Mouse (Mus musculus) midbrain, embryonic 13.5 days (tissue): Measurements from ENCODE around the gene Serp1. TPM values are rescaled to one million over a fixed set of nuclear protein-coding genes. Genes with fewer than 3 reads are reported as not detected.

Experiments
- ATAC-seq: fragments of 200-750 bp; cut with Nextera tagmentation; 2 replicates; pipeline ENCODE4 v1.8.0; 2017; ENCODE audit warnings: mild to moderate bottlenecking, moderate TSS enrichment, moderate library complexity
- H3K27ac ChIP-seq: fragments of 300-500 bp; sonication (generic); 2 replicates; pipeline ENCODE4 v1.5.1; 2015; ENCODE audit warnings: inconsistent platforms, mild to moderate bottlenecking, moderate library complexity
- H3K27me3 ChIP-seq: fragments of 300-500 bp; sonication (generic); 2 replicates; pipeline ENCODE4 v1.6.1; 2015; ENCODE audit warnings: mild to moderate bottlenecking, inconsistent platforms
- H3K36me3 ChIP-seq: fragments of 300-500 bp; sonication (generic); 2 replicates; pipeline ENCODE4 v1.6.1; 2015; ENCODE audit warnings: mild to moderate bottlenecking, inconsistent platforms
- H3K4me1 ChIP-seq: fragments of 300-500 bp; sonication (generic); replicated peaks from 2 replicates; pipeline ENCODE4 v1.6.1; 2015; ENCODE audit warnings: inconsistent platforms
- H3K4me2 ChIP-seq: fragments of 300-500 bp; sonication (generic); replicated peaks from 2 replicates; pipeline ENCODE4 v1.6.1; 2015; ENCODE audit warnings: moderate library complexity, mild to moderate bottlenecking, inconsistent platforms
- H3K4me3 ChIP-seq: fragments of 300-500 bp; sonication (generic); replicated peaks from 2 replicates; pipeline ENCODE4 v1.5.1; 2015; ENCODE audit warnings: mild to moderate bottlenecking, inconsistent platforms
- H3K9ac ChIP-seq: fragments of 300-500 bp; sonication (generic); replicated peaks from 2 replicates; pipeline ENCODE4 v1.6.1; 2015; ENCODE audit warnings: mild to moderate bottlenecking, inconsistent platforms
- H3K9me3 ChIP-seq: fragments of 300-500 bp; sonication (generic); 2 replicates; pipeline ENCODE4 v1.6.1; 2016; ENCODE audit warnings: mild to moderate bottlenecking, inconsistent platforms
- WGBS: fragments of 180-500 bp; shearing (Covaris S2); methylation state at CpG from one replicate; pipeline ENCODE4 v1.1.7; 2015; 5-methylcytosine and 5-hydroxymethylcytosine counted together
- polyA plus RNA-seq: library from polyadenylated mRNA; unstranded; fragments of >200 nt; fragmentation: Nextera tagmentation; extraction: Ambion mirVana; gene quantifications from 2 replicates; pipeline ENCODE4 v1.2.1, GENCODE M21; 2015

Serp1 gene
- polyA plus RNA-seq, 1 experiment from 2014 or later = 75.3 TPM

GRCm38 (mm10) chr3:58520286-58520685 lies 5.4 kb downstream of the Serp1 start:
- WGBS = 93% methylated on average over 6 of the region's 6 CpGs
- H3K9ac ChIP-seq = no peak overlapping the region
- H3K36me3 ChIP-seq = peaks cover 22% of the 10 kb centered on the region
- H3K9me3 ChIP-seq = no peaks in the 10 kb centered on the region
- H3K4me2 ChIP-seq = no peak overlapping the region
- ATAC-seq = no peak
- no peak overlapping the region for H3K4me3 ChIP-seq
- H3K27me3 ChIP-seq = no peaks in the 10 kb centered on the region
- peaks cover 14% of the 10 kb centered on the region for H3K4me1 ChIP-seq
- H3K27ac ChIP-seq = no peak overlapping the region

DNA sequence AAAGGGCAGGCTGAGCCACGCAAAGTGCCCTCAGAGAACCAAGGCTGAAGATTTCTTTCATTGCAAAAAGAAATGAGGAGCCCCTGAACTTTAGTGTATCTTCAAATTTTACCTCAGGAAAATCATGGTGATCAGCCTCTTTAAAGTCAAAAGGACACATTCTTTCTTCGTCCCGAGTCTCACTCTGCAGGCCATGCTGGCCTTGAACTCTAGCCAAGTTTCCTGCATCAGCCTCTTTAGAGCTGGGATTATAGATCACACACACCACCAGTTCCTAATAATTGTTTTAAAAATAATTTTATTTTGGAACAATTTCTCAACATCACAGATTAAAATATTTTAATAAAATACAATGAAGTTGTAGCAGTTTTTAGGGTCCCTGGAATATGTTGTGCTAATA lies 6.2 kb downstream of the Serp1 start:
- 78% methylated on average over 3 of the region's 3 CpGs for WGBS
- Histone ChIP-seq H3K9me3 (no peaks in the 10 kb centered on the region), H3K36me3 (peaks cover 22% of the 10 kb centered on the region), H3K4me2 (no peak overlapping the region), H3K9ac (no peak overlapping the region), H3K4me1 (peaks cover 11% of the 10 kb centered on the region), H3K27ac (no peak overlapping the region), H3K4me3 (no peak overlapping the region), H3K27me3 (no peaks in the 10 kb centered on the region)
- ATAC-seq = no peak

GRCm38 (mm10) chr3:58518962-58519361 lies 6.7 kb downstream of the Serp1 start:
- no peak overlapping the region for H3K4me2 ChIP-seq
- peaks cover 5% of the 10 kb centered on the region for H3K4me1 ChIP-seq
- H3K9ac ChIP-seq = no peak overlapping the region
- H3K9me3 ChIP-seq = no peaks in the 10 kb centered on the region
- H3K27me3 ChIP-seq = no peaks in the 10 kb centered on the region
- peaks cover 22% of the 10 kb centered on the region for H3K36me3 ChIP-seq
- H3K27ac ChIP-seq = no peak overlapping the region
- 92% methylated on average over 2 of the region's 2 CpGs for WGBS
- no peak for ATAC-seq
- no peak overlapping the region for H3K4me3 ChIP-seq

DNA sequence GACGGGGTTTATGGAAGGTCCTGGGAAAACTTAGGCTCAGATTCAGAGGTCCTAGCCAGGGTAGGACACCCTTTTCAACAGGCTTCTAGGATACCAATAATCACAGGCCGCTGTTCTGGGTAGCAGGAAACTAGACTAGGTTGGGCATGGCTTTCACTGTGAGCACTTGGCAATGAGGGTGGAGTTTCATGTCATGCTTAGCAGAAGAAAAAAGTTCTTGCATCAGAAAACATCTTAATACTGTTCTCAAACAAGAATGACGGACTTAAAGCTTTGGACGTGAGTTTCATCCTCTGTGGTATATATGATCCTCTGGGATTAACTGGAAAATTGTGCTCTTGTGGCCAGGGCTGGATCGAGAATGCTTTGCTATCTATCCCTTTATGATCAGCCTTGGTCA lies 7.9 kb downstream of the Serp1 start:
- Histone ChIP-seq H3K27me3 (no peaks in the 10 kb centered on the region), H3K4me1 (no peaks in the 10 kb centered on the region), H3K27ac (no peak overlapping the region), H3K36me3 (peaks cover 19% of the 10 kb centered on the region), H3K4me3 (no peak overlapping the region), H3K9ac (no peak overlapping the region), H3K9me3 (no peaks in the 10 kb centered on the region), H3K4me2 (no peak overlapping the region)
- 85% methylated on average over 5 of the region's 5 CpGs for WGBS
- no peak for ATAC-seq

GRCm38 (mm10) chr3:58517258-58517657 lies 8.4 kb downstream of the Serp1 start:
- Histone ChIP-seq H3K36me3 (peaks cover 14% of the 10 kb centered on the region), H3K4me2 (no peak overlapping the region), H3K4me3 (no peak overlapping the region), H3K9me3 (no peaks in the 10 kb centered on the region), H3K27me3 (no peaks in the 10 kb centered on the region), H3K4me1 (no peaks in the 10 kb centered on the region), H3K27ac (no peak overlapping the region), H3K9ac (no peak overlapping the region)
- no peak for ATAC-seq
- 81% methylated on average over 5 of the region's 5 CpGs for WGBS

GRCm38 (mm10) chr3:58516602-58516976 lies 9.1 kb downstream of the Serp1 start:
- 88% methylated on average over 7 of the region's 7 CpGs for WGBS
- no peak overlapping the region for H3K4me2 ChIP-seq
- H3K9ac ChIP-seq = no peak overlapping the region
- no peaks in the 10 kb centered on the region for H3K9me3 ChIP-seq
- ATAC-seq = no peak
- H3K27me3 ChIP-seq = no peaks in the 10 kb centered on the region
- H3K4me3 ChIP-seq = no peak overlapping the region
- H3K27ac ChIP-seq = no peak overlapping the region
- H3K4me1 ChIP-seq = no peaks in the 10 kb centered on the region
- peaks cover 12% of the 10 kb centered on the region for H3K36me3 ChIP-seq

DNA sequence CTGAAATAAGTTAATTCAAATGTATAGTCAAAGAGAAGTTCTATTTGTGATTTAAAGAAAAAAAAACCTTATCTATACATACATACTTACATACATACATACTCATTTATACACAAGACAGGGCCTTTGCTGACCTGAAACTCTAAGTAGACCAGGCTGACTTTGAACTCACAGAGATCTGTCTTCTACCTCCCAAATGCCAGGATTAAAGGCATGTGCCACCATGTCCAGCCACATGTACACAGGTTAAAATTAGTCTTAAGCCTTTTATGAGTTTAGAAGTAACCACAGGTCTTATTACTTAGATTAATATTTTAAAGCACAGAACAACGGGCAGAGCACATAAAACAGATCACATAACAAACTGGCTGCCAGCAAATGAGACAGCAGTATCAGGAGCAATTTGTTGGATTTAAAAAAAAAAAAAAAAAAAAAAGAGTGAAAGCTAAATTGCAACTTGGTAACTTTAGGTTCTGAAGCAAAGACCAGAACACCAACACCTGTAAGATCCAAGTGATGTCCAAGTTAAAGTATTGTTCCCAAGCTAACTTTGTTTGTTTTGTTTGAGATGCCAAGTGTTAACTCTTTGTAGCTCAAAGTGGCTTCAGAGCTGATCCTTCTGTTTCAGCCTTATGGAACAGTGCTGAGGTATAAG lies 9.6 kb downstream of the Serp1 start:
- H3K27ac ChIP-seq = no peak overlapping the region
- H3K9ac ChIP-seq = no peak overlapping the region
- H3K4me3 ChIP-seq = no peak overlapping the region
- no peaks in the 10 kb centered on the region for H3K4me1 ChIP-seq
- no peak for ATAC-seq
- peaks cover 7% of the 10 kb centered on the region for H3K36me3 ChIP-seq
- WGBS = 93% methylated on average over 1 of the region's 1 CpGs
- H3K27me3 ChIP-seq = no peaks in the 10 kb centered on the region
- H3K9me3 ChIP-seq = no peaks in the 10 kb centered on the region
- H3K4me2 ChIP-seq = no peak overlapping the region

GRCm38 (mm10) chr3:58513483-58513882 lies 12.2 kb downstream of the Serp1 start:
- H3K27me3 ChIP-seq = no peaks in the 10 kb centered on the region
- H3K9ac ChIP-seq = no peak overlapping the region
- H3K4me3 ChIP-seq = no peak overlapping the region
- H3K27ac ChIP-seq = no peak overlapping the region
- ATAC-seq = no peak
- no peaks in the 10 kb centered on the region for H3K9me3 ChIP-seq
- H3K4me2 ChIP-seq = no peak overlapping the region
- H3K4me1 ChIP-seq = no peaks in the 10 kb centered on the region
- no peaks in the 10 kb centered on the region for H3K36me3 ChIP-seq
- WGBS = 84% methylated on average over 4 of the region's 4 CpGs

GRCm38 (mm10) chr3:58512740-58513139 lies 13.0 kb downstream of the Serp1 start:
- H3K4me2 ChIP-seq = no peak overlapping the region
- 84% methylated on average over 3 of the region's 3 CpGs for WGBS
- H3K4me1 ChIP-seq = no peaks in the 10 kb centered on the region
- H3K4me3 ChIP-seq = no peak overlapping the region
- H3K9me3 ChIP-seq = no peaks in the 10 kb centered on the region
- no peak overlapping the region for H3K9ac ChIP-seq
- no peaks in the 10 kb centered on the region for H3K27me3 ChIP-seq
- no peak overlapping the region for H3K27ac ChIP-seq
- no peak for ATAC-seq
- H3K36me3 ChIP-seq = no peaks in the 10 kb centered on the region

- no peak overlapping the region for H3K4me2 ChIP-seq
- no peak overlapping the region for H3K27ac ChIP-seq
- H3K4me3 ChIP-seq = no peak overlapping the region
- H3K9me3 ChIP-seq = no peaks in the 10 kb centered on the region
- H3K4me1 ChIP-seq = no peaks in the 10 kb centered on the region
- no peaks in the 10 kb centered on the region for H3K36me3 ChIP-seq
- no peaks in the 10 kb centered on the region for H3K27me3 ChIP-seq
- no peak for ATAC-seq
- no peak overlapping the region for H3K9ac ChIP-seq
These were observed 14.1 kb downstream of the Serp1 start for GRCm38 (mm10) chr3:58511581-58511980.

GRCm38 (mm10) chr3:58508020-58508750 lies 17.5 kb downstream of the Serp1 start:
- no peak for ATAC-seq
- Histone ChIP-seq H3K4me3 (no peak overlapping the region), H3K36me3 (no peaks in the 10 kb centered on the region), H3K4me1 (no peaks in the 10 kb centered on the region), H3K4me2 (no peak overlapping the region), H3K27me3 (no peaks in the 10 kb centered on the region), H3K9me3 (no peaks in the 10 kb centered on the region), H3K27ac (no peak overlapping the region), H3K9ac (no peak overlapping the region)
- WGBS = 93% methylated on average over 7 of the region's 7 CpGs

DNA sequence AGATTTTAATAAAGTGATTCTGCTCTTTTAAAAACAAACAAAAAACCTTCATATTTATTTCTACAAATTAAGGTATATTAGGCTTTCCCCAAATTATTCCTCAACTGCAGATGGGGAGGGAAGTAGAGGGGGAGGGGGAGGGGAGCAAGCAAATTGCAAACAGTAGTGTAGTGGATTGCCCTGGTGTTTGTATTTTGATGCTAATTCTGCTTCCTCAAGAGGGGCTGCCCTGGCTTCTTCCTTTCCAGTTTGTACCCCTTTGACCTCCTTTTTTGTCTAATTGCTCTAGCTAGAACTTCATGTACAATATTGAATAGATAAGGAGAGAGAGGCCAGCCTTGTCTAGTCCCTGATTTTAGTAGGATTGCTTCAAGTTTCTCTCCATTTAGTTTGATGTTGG lies 21.0 kb downstream of the Serp1 start:
- Histone ChIP-seq H3K4me3 (no peak overlapping the region), H3K36me3 (no peaks in the 10 kb centered on the region), H3K9me3 (no peaks in the 10 kb centered on the region), H3K27ac (no peak overlapping the region), H3K9ac (no peak overlapping the region), H3K27me3 (no peaks in the 10 kb centered on the region), H3K4me2 (no peak overlapping the region), H3K4me1 (no peaks in the 10 kb centered on the region)
- no peak for ATAC-seq
